Mouse (Mus musculus): ENCODE measurements around the gene Brip1.

DNA sequence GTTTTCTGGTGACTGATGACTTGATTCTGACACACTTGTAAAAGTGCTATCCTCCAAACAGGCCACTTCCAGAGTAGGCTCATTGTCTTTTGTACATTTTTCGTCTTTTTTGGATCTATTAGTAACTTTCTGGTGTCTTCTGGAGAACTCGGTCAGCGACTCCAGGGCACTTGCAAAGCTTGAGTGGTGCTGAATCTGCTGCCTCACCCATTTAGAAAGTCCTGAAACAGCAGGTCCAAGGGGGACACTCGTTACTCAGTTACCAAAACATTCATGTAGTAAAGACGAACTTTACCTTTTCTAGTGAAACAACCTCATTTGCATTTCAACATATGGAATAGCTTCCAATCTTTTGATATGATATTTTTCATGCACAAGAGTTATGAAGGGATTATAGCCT lies 136.1 kb downstream of the Brip1 start:
- no peak for TF ChIP-seq CTCF (conservative IDR thresholded peaks at IDR 0.05; ENCODE audit: insufficient read depth, insufficient read length, low read depth, low read length)
- no peak for TF ChIP-seq POLR2A (IDR thresholded peaks at IDR 0.05; ENCODE audit: low read depth, low read length)
